Mouse (Mus musculus) gastrocnemius, postnatal 4 days (tissue): ENCODE results near the gene Itgbl1. TPM values are rescaled to one million over a fixed set of nuclear protein-coding genes. Genes with fewer than 3 reads are reported as not detected.

Experiments used
- DNase-seq, 2 experiments: peaks; one replicate each; pipeline ENCODE4 v3.0.0; 2021 to 2022; ENCODE audit warnings: low spot score in 2 of 2, mixed read lengths in 2 of 2
- total RNA-seq, 2 experiments: library from RNA; stranded (reverse); gene quantifications; 2 replicates each; pipeline ENCODE4 v1.2.3; 2021

The Itgbl1 gene
- total RNA-seq, 2 experiments from 2014 or later, result 3.1 to 5.6 TPM

DNA sequence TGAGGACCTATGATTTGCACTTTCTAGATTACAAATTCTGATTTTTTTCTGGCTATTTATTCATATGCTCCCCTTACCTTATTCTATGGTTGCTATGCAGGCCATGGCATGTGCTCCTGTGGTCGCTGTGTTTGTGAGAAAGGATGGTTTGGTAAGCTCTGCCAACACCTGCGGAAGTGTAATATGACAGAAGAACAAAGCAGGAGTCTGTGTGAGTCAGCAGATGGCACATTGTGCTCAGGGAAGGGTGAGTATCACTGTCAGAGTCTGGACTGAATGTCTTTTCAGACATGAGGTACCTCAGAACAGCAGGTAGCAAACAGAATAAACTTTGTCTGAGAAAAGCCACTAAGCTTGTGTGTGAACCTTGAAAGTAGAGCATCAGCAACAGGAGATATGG is 306.8 kb downstream of the Itgbl1 start:
- DNase-seq, result no peak

DNA sequence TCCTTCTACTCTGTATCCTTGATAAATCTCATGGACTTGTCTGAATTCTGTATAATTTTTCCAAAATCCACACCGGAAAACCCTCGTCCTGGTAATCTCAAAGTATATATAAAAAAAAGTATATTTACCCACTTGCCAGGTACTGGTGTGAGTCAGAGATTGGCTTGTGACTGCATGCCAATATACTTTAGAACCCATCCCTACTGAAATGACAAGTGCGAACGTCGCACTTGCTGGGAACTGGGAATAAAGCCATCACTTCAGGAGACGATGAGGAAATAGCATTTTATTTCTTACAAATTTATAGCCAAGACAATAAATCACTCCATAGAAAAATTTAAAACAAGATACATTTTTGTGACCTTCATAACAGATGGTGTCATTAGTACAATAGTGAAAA is 308.2 kb downstream of the Itgbl1 start:
- DNase-seq, result no peak

DNA sequence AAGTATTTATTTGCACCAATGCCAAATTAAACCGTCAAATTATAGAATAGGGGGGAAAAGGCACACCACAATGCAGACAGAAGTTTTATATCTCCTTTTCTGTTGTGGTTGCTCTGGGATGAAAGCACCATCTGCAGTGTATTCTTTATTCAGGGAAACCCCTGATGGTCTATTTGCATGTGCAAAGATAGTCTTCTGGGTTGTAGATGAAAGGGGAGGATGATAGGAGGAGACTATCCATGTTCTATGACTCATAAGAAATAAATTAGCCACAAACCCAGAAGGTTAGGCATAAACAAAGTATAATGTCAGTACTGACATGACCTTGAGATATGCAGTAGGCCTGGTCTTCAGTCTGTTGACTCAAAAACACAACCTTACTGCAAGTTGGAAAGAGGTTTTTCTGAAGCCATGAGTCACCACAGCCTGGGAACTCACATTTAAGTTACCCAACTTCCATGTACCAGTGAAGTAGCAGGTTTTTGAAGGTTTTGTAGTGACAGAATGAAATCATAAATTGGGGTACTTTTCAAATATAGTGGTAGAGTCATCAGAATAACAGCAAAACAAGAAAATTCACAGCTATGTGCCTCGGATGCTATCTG is 330.9 kb downstream of the Itgbl1 start:
- no peak for DNase-seq

Other genes starting within 250 kb of the Itgbl1 start
- under 1 TPM; 0.31 to 0.37 TPM for gene Nalcn, start 32.8 kb upstream of the Itgbl1 start, total RNA-seq